Mouse (Mus musculus) lung, postnatal 0 days (tissue): ENCODE measurements around the gene Mvb12b.

Source experiments
- CTCF ChIP-seq: IDR thresholded peaks from 2 replicates; pipeline ENCODE4 v1.5.1; 2016; ENCODE audit warnings: antibody characterized with exemption, mild to moderate bottlenecking
- EP300 ChIP-seq: IDR thresholded peaks from 2 replicates; pipeline ENCODE4 v1.6.1; 2016; ENCODE audit warnings: antibody characterized with exemption, mild to moderate bottlenecking, control low read depth

- TF ChIP-seq CTCF: no peak
- TF ChIP-seq EP300: no peak
These were observed 9.3 kb downstream of the Mvb12b start for GRCm38 (mm10) chr2:33878437-33878836.
